Mouse (Mus musculus) small intestine, adult 2 months (tissue): ENCODE measurements at regions not wholly inside any gene's neighbourhood (a gene's known extent, or its start where the extent isn't known, plus 50 kb on each side); places are given as distances from the start of the nearest gene placed in this dataset.

Experiments
- CTCF ChIP-seq: fragments of 200-500 bp; IDR thresholded peaks from 2 replicates; pipeline ENCODE4 v1.5.1; 2012; ENCODE audit warnings: low read depth, mild to moderate bottlenecking, control low read depth, inconsistent platforms, low read length, moderate library complexity, mixed read lengths; ENCODE audit not compliant: insufficient replicate concordance, insufficient read length; ENCODE audit errors: extremely low read depth
- POLR2A ChIP-seq: fragments of 200-500 bp; IDR thresholded peaks from 2 replicates; pipeline ENCODE4 v1.6.1; 2012; ENCODE audit warnings: low read depth, mild to moderate bottlenecking, control low read depth, inconsistent platforms, low read length, moderate library complexity

- TF ChIP-seq CTCF (no peak), POLR2A (no peak)
These were observed 62.8 kb upstream of the Arg1 start for GRCm38 (mm10) chr10:24989965-24990653.
